Mouse (Mus musculus) kidney, embryonic 15.5 days (tissue): Measurements from ENCODE around the gene 4933428G20Rik. TPM values are rescaled to one million over a fixed set of nuclear protein-coding genes. Genes with fewer than 3 reads are reported as not detected.

Source experiments
- ATAC-seq: fragments of 200-750 bp; cut with Nextera tagmentation; replicated peaks from 2 replicates; pipeline ENCODE4 v1.8.0; 2017; ENCODE audit warnings: moderate TSS enrichment; ENCODE audit not compliant: low FRiP score
- H3K27ac ChIP-seq: fragments of 300-500 bp; sonication (generic); 2 replicates; pipeline ENCODE4 v1.5.1; 2015; ENCODE audit warnings: mild to moderate bottlenecking, inconsistent platforms
- H3K27me3 ChIP-seq: fragments of 300-500 bp; sonication (generic); 2 replicates; pipeline ENCODE4 v1.6.1; 2015; ENCODE audit warnings: inconsistent platforms
- H3K36me3 ChIP-seq: fragments of 300-500 bp; sonication (generic); 2 replicates; pipeline ENCODE4 v1.6.1; 2015; ENCODE audit warnings: inconsistent platforms
- H3K4me1 ChIP-seq: fragments of 300-500 bp; sonication (generic); 2 replicates; pipeline ENCODE4 v1.6.1; 2015; ENCODE audit warnings: inconsistent platforms
- H3K4me2 ChIP-seq: fragments of 300-500 bp; sonication (generic); 2 replicates; pipeline ENCODE4 v1.6.1; 2015; ENCODE audit warnings: moderate library complexity, mild to moderate bottlenecking, inconsistent platforms
- H3K4me3 ChIP-seq: fragments of 300-500 bp; sonication (generic); replicated peaks from 2 replicates; pipeline ENCODE4 v1.5.1; 2015; ENCODE audit warnings: mild to moderate bottlenecking, inconsistent platforms
- H3K9ac ChIP-seq: fragments of 300-500 bp; sonication (generic); 2 replicates; pipeline ENCODE4 v1.6.1; 2015; ENCODE audit warnings: mild to moderate bottlenecking, inconsistent platforms
- H3K9me3 ChIP-seq: fragments of 300-500 bp; sonication (generic); replicated peaks from 2 replicates; pipeline ENCODE4 v1.6.1; 2016; ENCODE audit warnings: inconsistent platforms
- WGBS: fragments of 180-500 bp; shearing (Covaris S2); methylation state at CpG from one replicate; pipeline ENCODE4 v1.1.7; 2015; ENCODE audit warnings: mixed read lengths; 5-methylcytosine and 5-hydroxymethylcytosine counted together
- polyA plus RNA-seq: library from polyadenylated mRNA; unstranded; fragments of >200 nt; fragmentation: Nextera tagmentation; extraction: Ambion mirVana; gene quantifications from 2 replicates; pipeline ENCODE4 v1.2.1, GENCODE M21; 2015

Gene 4933428G20Rik
- polyA plus RNA-seq, 1 experiment from 2014 or later = 0.84 TPM

- H3K4me3 ChIP-seq = peak overlapping the region; percentile 45
- H3K27ac ChIP-seq = no peak overlapping the region
- peaks cover 46% of the 10 kb centered on the region for H3K4me1 ChIP-seq
- no peaks in the 10 kb centered on the region for H3K9me3 ChIP-seq
- no peaks in the 10 kb centered on the region for H3K36me3 ChIP-seq
- ATAC-seq = peak; percentile 55; the same call in 1 of the 2 replicates
- peak overlapping the region; percentile 87 for H3K4me2 ChIP-seq
- 7% methylated on average over 46 of the region's 46 CpGs for WGBS
- H3K9ac ChIP-seq = peak overlapping the region; percentile 37
- peaks cover 60% of the 10 kb centered on the region for H3K27me3 ChIP-seq
These were observed 31.5 kb upstream of the 4933428G20Rik start for GRCm38 (mm10) chr11:97531381-97532260.

GRCm38 (mm10) chr11:97530961-97531360 lies 30.8 kb upstream of the 4933428G20Rik start:
- 72% methylated on average over 5 of the region's 5 CpGs for WGBS
- Histone ChIP-seq H3K9me3 (no peaks in the 10 kb centered on the region), H3K4me3 (no peak overlapping the region), H3K9ac (no peak overlapping the region), H3K36me3 (no peaks in the 10 kb centered on the region), H3K27ac (no peak overlapping the region), H3K4me2 (no peak overlapping the region), H3K27me3 (peaks cover 53% of the 10 kb centered on the region), H3K4me1 (peaks cover 40% of the 10 kb centered on the region)
- no peak for ATAC-seq

- no peak overlapping the region for H3K9ac ChIP-seq
- H3K4me1 ChIP-seq = peaks cover 41% of the 10 kb centered on the region
- peaks cover 44% of the 10 kb centered on the region for H3K27me3 ChIP-seq
- H3K36me3 ChIP-seq = no peaks in the 10 kb centered on the region
- 84% methylated on average over 6 of the region's 6 CpGs for WGBS
- no peak overlapping the region for H3K27ac ChIP-seq
- no peaks in the 10 kb centered on the region for H3K9me3 ChIP-seq
- no peak for ATAC-seq
- H3K4me3 ChIP-seq = no peak overlapping the region
- no peak overlapping the region for H3K4me2 ChIP-seq
These were observed 29.9 kb upstream of the 4933428G20Rik start for GRCm38 (mm10) chr11:97530069-97530468.

GRCm38 (mm10) chr11:97528282-97528808 lies 28.2 kb upstream of the 4933428G20Rik start:
- H3K4me3 ChIP-seq = no peak overlapping the region
- WGBS = 78% methylated on average over 18 of the region's 18 CpGs

GRCm38 (mm10) chr11:97525313-97525712 lies 25.2 kb upstream of the 4933428G20Rik start:
- no peak overlapping the region for H3K9ac ChIP-seq
- H3K27me3 ChIP-seq = no peaks in the 10 kb centered on the region
- no peak overlapping the region for H3K27ac ChIP-seq
- H3K9me3 ChIP-seq = no peaks in the 10 kb centered on the region
- no peak for ATAC-seq
- H3K4me1 ChIP-seq = peaks cover 38% of the 10 kb centered on the region
- H3K4me3 ChIP-seq = no peak overlapping the region
- WGBS = 84% methylated on average over 6 of the region's 6 CpGs
- no peak overlapping the region for H3K4me2 ChIP-seq
- H3K36me3 ChIP-seq = no peaks in the 10 kb centered on the region

More at GRCm38 (mm10) chr11:97528282-97528808, 28.2 kb upstream of the 4933428G20Rik start:
- H3K4me1 ChIP-seq = peaks cover 42% of the 10 kb centered on the region
- no peak overlapping the region for H3K4me2 ChIP-seq
- no peak overlapping the region for H3K9ac ChIP-seq
- peaks cover 27% of the 10 kb centered on the region for H3K27me3 ChIP-seq
- H3K36me3 ChIP-seq = no peaks in the 10 kb centered on the region
- no peak for ATAC-seq
- H3K9me3 ChIP-seq = no peaks in the 10 kb centered on the region
- no peak overlapping the region for H3K27ac ChIP-seq

GRCm38 (mm10) chr11:97524306-97524705 lies 24.2 kb upstream of the 4933428G20Rik start:
- Histone ChIP-seq H3K4me3 (no peak overlapping the region), H3K4me2 (peak overlapping the region; percentile 17; the same call in 1 of the 2 replicates), H3K4me1 (peaks cover 38% of the 10 kb centered on the region), H3K9me3 (no peaks in the 10 kb centered on the region), H3K27ac (peak overlapping the region; percentile 79), H3K27me3 (no peaks in the 10 kb centered on the region), H3K9ac (no peak overlapping the region), H3K36me3 (no peaks in the 10 kb centered on the region; the same call in 1 of the 2 replicates)
- WGBS = 29% methylated on average over 9 of the region's 9 CpGs
- ATAC-seq = no peak

- H3K4me2 ChIP-seq = peak overlapping the region; percentile 17; the same call in 1 of the 2 replicates
- H3K27me3 ChIP-seq = no peaks in the 10 kb centered on the region
- no peak overlapping the region for H3K9ac ChIP-seq
- H3K4me1 ChIP-seq = peaks cover 38% of the 10 kb centered on the region
- ATAC-seq = peak; percentile 44; the same call in 1 of the 2 replicates
- no peaks in the 10 kb centered on the region for H3K9me3 ChIP-seq
- no peak overlapping the region for H3K4me3 ChIP-seq
- WGBS = 0% methylated on average over 1 of the region's 1 CpGs
- no peaks in the 10 kb centered on the region; the same call in 1 of the 2 replicates for H3K36me3 ChIP-seq
- H3K27ac ChIP-seq = peak overlapping the region; percentile 79
These were observed 23.7 kb upstream of the 4933428G20Rik start for GRCm38 (mm10) chr11:97523827-97524261.

- ATAC-seq = no peak
- WGBS = 73% methylated on average over 14 of the region's 14 CpGs
- H3K36me3 ChIP-seq = no peaks in the 10 kb centered on the region; the same call in 1 of the 2 replicates
These were observed 23.0 kb upstream of the 4933428G20Rik start for GRCm38 (mm10) chr11:97523107-97523506.

GRCm38 (mm10) chr11:97521741-97522474 lies 21.8 kb upstream of the 4933428G20Rik start:
- no peak for ATAC-seq
- peaks cover 38% of the 10 kb centered on the region for H3K4me1 ChIP-seq
- H3K9me3 ChIP-seq = no peaks in the 10 kb centered on the region
- no peaks in the 10 kb centered on the region for H3K27me3 ChIP-seq
- H3K27ac ChIP-seq = 0 out of 2 replicates have a peak overlapping the region, but pooled peaks have one; percentile 0
- H3K36me3 ChIP-seq = no peaks in the 10 kb centered on the region; the same call in 1 of the 2 replicates
- H3K9ac ChIP-seq = no peak overlapping the region
- H3K4me2 ChIP-seq = no peak overlapping the region
- 80% methylated on average over 29 of the region's 29 CpGs for WGBS
- no peak overlapping the region for H3K4me3 ChIP-seq

More at GRCm38 (mm10) chr11:97523107-97523506, 23.0 kb upstream of the 4933428G20Rik start:
- H3K27me3 ChIP-seq = no peaks in the 10 kb centered on the region
- no peak overlapping the region for H3K4me3 ChIP-seq
- no peaks in the 10 kb centered on the region for H3K9me3 ChIP-seq
- H3K9ac ChIP-seq = no peak overlapping the region
- peaks cover 38% of the 10 kb centered on the region for H3K4me1 ChIP-seq
- H3K4me2 ChIP-seq = no peak overlapping the region
- H3K27ac ChIP-seq = no peak overlapping the region

- H3K9me3 ChIP-seq = no peaks in the 10 kb centered on the region
- H3K27me3 ChIP-seq = no peaks in the 10 kb centered on the region
- no peak overlapping the region for H3K4me3 ChIP-seq
- 90% methylated on average over 7 of the region's 7 CpGs for WGBS
- no peak overlapping the region for H3K9ac ChIP-seq
- no peak for ATAC-seq
- H3K27ac ChIP-seq = no peak overlapping the region
- no peaks in the 10 kb centered on the region; the same call in 1 of the 2 replicates for H3K36me3 ChIP-seq
- peaks cover 38% of the 10 kb centered on the region for H3K4me1 ChIP-seq
- H3K4me2 ChIP-seq = no peak overlapping the region
These were observed 20.4 kb upstream of the 4933428G20Rik start for GRCm38 (mm10) chr11:97520541-97520940.

- 78% methylated on average over 3 of the region's 3 CpGs for WGBS
- ATAC-seq = peak; percentile 15; the same call in 1 of the 2 replicates
- H3K9me3 ChIP-seq = no peaks in the 10 kb centered on the region
These were observed 12.9 kb upstream of the 4933428G20Rik start for GRCm38 (mm10) chr11:97513066-97513465.

More at GRCm38 (mm10) chr11:97513066-97513465, 12.9 kb upstream of the 4933428G20Rik start:
- no peak overlapping the region for H3K4me3 ChIP-seq
- H3K4me2 ChIP-seq = no peak overlapping the region
- H3K36me3 ChIP-seq = no peaks in the 10 kb centered on the region
- no peak overlapping the region for H3K27ac ChIP-seq
- no peaks in the 10 kb centered on the region for H3K27me3 ChIP-seq
- H3K4me1 ChIP-seq = peaks cover 34% of the 10 kb centered on the region
- no peak overlapping the region for H3K9ac ChIP-seq
